Mouse (Mus musculus): ENCODE measurements around the gene D17H6S53E.

Gene D17H6S53E

GRCm38 (mm10) chr17:35131500-35132173 is 5.5 kb downstream of the D17H6S53E start, which contains the start of gene Apom:
TSS of gene Apom (minus strand) at chr17:35132050.
- DNase-seq (ENCODE audit: extremely low read depth, low read depth) = no peak

- no peak for DNase-seq (ENCODE audit: extremely low read depth, low read depth)
These were observed 6.0 kb downstream of the D17H6S53E start for GRCm38 (mm10) chr17:35132174-35132560.

- DNase-seq (ENCODE audit: extremely low read depth, low read depth) = no peak
These were observed 7.3 kb downstream of the D17H6S53E start for GRCm38 (mm10) chr17:35133517-35133916.

GRCm38 (mm10) chr17:35134801-35135590 is 8.8 kb downstream of the D17H6S53E start, which contains the start of gene Bag6:
TSS of gene Bag6 (plus strand) at chr17:35135178.
- peak; percentile 67 for DNase-seq (ENCODE audit: extremely low read depth, low read depth)

- DNase-seq (ENCODE audit: extremely low read depth, low read depth) = peak; percentile 27
These were observed 9.6 kb downstream of the D17H6S53E start for GRCm38 (mm10) chr17:35135591-35136320.

GRCm38 (mm10) chr17:35139269-35139668 is 13.1 kb downstream of the D17H6S53E start:
- DNase-seq (ENCODE audit: extremely low read depth, low read depth) = no peak

- no peak for DNase-seq (ENCODE audit: extremely low read depth, low read depth)
These were observed 14.4 kb downstream of the D17H6S53E start for GRCm38 (mm10) chr17:35140490-35140996.

GRCm38 (mm10) chr17:35141971-35142370 is 15.8 kb downstream of the D17H6S53E start:
- DNase-seq (ENCODE audit: extremely low read depth, low read depth) = no peak

- no peak for DNase-seq (ENCODE audit: extremely low read depth, low read depth)
These were observed 20.0 kb downstream of the D17H6S53E start for GRCm38 (mm10) chr17:35146139-35146538.

- no peak for DNase-seq (ENCODE audit: extremely low read depth, low read depth)
These were observed 21.2 kb downstream of the D17H6S53E start for GRCm38 (mm10) chr17:35147348-35147747.

GRCm38 (mm10) chr17:35147922-35148639 is 21.9 kb downstream of the D17H6S53E start:
- no peak for DNase-seq (ENCODE audit: extremely low read depth, low read depth)

- DNase-seq (ENCODE audit: extremely low read depth, low read depth) = no peak
These were observed 25.9 kb downstream of the D17H6S53E start for GRCm38 (mm10) chr17:35152121-35152520.

- DNase-seq (ENCODE audit: extremely low read depth, low read depth) = no peak
These were observed 26.9 kb downstream of the D17H6S53E start for GRCm38 (mm10) chr17:35153077-35153476.

- DNase-seq (ENCODE audit: extremely low read depth, low read depth) = no peak
These were observed 27.8 kb downstream of the D17H6S53E start for GRCm38 (mm10) chr17:35153931-35154330.

GRCm38 (mm10) chr17:35154616-35155015 is 28.4 kb downstream of the D17H6S53E start:
- DNase-seq (ENCODE audit: extremely low read depth, low read depth) = no peak

- DNase-seq (ENCODE audit: extremely low read depth, low read depth) = no peak
These were observed 29.3 kb downstream of the D17H6S53E start for GRCm38 (mm10) chr17:35155451-35155850.

- no peak for DNase-seq (ENCODE audit: extremely low read depth, low read depth)
These were observed 30.5 kb downstream of the D17H6S53E start for GRCm38 (mm10) chr17:35156461-35157200.

- DNase-seq (ENCODE audit: extremely low read depth, low read depth) = no peak
These were observed 31.1 kb downstream of the D17H6S53E start for GRCm38 (mm10) chr17:35157254-35157653.

- no peak for DNase-seq (ENCODE audit: extremely low read depth, low read depth)
These were observed 31.5 kb downstream of the D17H6S53E start for GRCm38 (mm10) chr17:35157661-35158175.
